Mouse (Mus musculus) small intestine, adult 2 months (tissue): ENCODE results near the gene Cntnap5a.

ENCODE experiments used
- CTCF ChIP-seq: fragments of 200-500 bp; IDR thresholded peaks from 2 replicates; pipeline ENCODE4 v1.5.1; 2012; ENCODE audit warnings: low read depth, mild to moderate bottlenecking, control low read depth, inconsistent platforms, low read length, moderate library complexity, mixed read lengths; ENCODE audit not compliant: insufficient replicate concordance, insufficient read length; ENCODE audit errors: extremely low read depth
- POLR2A ChIP-seq: fragments of 200-500 bp; IDR thresholded peaks from 2 replicates; pipeline ENCODE4 v1.6.1; 2012; ENCODE audit warnings: low read depth, mild to moderate bottlenecking, control low read depth, inconsistent platforms, low read length, moderate library complexity

- TF ChIP-seq CTCF (no peak), POLR2A (no peak)
These were observed 931.7 kb downstream of the Cntnap5a start for GRCm38 (mm10) chr1:116616272-116616671.
